Mouse (Mus musculus) testis, adult 2 months (tissue): ENCODE results near the gene A230050P20Rik.

Experiments
- CTCF ChIP-seq: fragments of 200-500 bp; IDR thresholded peaks from 2 replicates; pipeline ENCODE4 v1.5.1; 2012; ENCODE audit warnings: low read depth, mild to moderate bottlenecking, inconsistent platforms, low read length, moderate library complexity; ENCODE audit not compliant: control insufficient read depth, insufficient read depth, insufficient replicate concordance
- POLR2A ChIP-seq: fragments of 200-500 bp; IDR thresholded peaks from 2 replicates; pipeline ENCODE4 v1.6.1; 2012; ENCODE audit warnings: low read depth, mild to moderate bottlenecking, inconsistent platforms, low read length, moderate library complexity; ENCODE audit not compliant: control insufficient read depth

GRCm38 (mm10) chr9:20893069-20893468 lies 24.6 kb downstream of the A230050P20Rik start:
- TF ChIP-seq CTCF = no peak
- no peak for TF ChIP-seq POLR2A
